Mouse (Mus musculus): Measurements from ENCODE around the gene Nup210l.

DNA sequence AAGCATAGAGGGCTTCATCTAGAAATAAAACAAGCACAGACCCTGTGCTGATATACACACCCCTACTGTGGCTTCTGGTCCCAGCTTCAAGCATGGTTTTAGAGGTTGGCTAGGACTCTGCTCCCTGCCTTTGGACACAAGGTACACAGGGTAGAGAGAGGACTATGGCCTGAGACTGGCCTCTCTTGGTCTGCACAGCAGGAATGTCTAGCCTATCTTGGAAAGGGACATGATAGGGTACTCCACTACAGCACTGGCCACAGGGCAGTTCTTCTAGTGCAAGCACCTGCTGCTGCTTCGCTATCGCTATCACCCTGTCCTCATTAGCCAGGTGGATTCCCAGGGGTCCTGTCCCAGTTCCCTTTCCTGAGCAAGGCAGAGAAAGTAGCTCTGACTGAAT lies 137.3 kb downstream of the Nup210l start:
- TF ChIP-seq POLR2A (IDR thresholded peaks at IDR 0.05; ENCODE audit: insufficient read length, low read depth) (no peak), REST (IDR thresholded peaks at IDR 0.05; ENCODE audit: insufficient read depth, insufficient read length) (no peak), CEBPB (IDR thresholded peaks at IDR 0.05; ENCODE audit: insufficient read depth, poor library complexity, severe bottlenecking) (no peak), MYOG (IDR thresholded peaks at IDR 0.05; ENCODE audit: control insufficient read depth in 1 of 3, insufficient read depth in 1 of 3, insufficient read length in 2 of 3, low read depth in 2 of 3) (no peak), USF1 (IDR thresholded peaks at IDR 0.05; ENCODE audit: low read depth) (no peak), E2F4 (IDR thresholded peaks at IDR 0.05; ENCODE audit: insufficient read depth) (no peak), POLR2AphosphoS2 (IDR thresholded peaks at IDR 0.05; ENCODE audit: insufficient read length, low read depth) (no peak), TCF12 (IDR thresholded peaks at IDR 0.05; ENCODE audit: insufficient read depth, poor library complexity, severe bottlenecking) (no peak)

Data from myocyte (in vitro differentiated cells).